Mouse (Mus musculus) MEL (cell line): ENCODE data around the gene Trank1.

Experiments used
- CTCF ChIP-seq, 3 experiments: IDR thresholded peaks in 2 of 3; conservative IDR thresholded peaks in 1 of 3; 2 replicates each; pipeline ENCODE4 v1.5.1; 2011 to 2012; ENCODE audit warnings: low read length in 3 of 3, low read depth in 2 of 3, mild to moderate bottlenecking in 2 of 3, improper control_type of control experiment in 1 of 3, inconsistent platforms in 1 of 3, mixed read lengths in 1 of 3, moderate library complexity in 1 of 3; ENCODE audit not compliant: control insufficient read depth in 1 of 3, insufficient read depth in 1 of 3, poor library complexity in 1 of 3, severe bottlenecking in 1 of 3
- POLR2A ChIP-seq, 2 experiments: IDR thresholded peaks; 2 replicates each; pipeline ENCODE4 v1.6.1; 2011 to 2012; ENCODE audit warnings: low read length in 2 of 2, mild to moderate bottlenecking in 2 of 2, control low read depth in 1 of 2, improper control_type of control experiment in 1 of 2, low read depth in 1 of 2, moderate library complexity in 1 of 2; ENCODE audit not compliant: control insufficient read depth in 1 of 2, insufficient read depth in 1 of 2, poor library complexity in 1 of 2

DNA sequence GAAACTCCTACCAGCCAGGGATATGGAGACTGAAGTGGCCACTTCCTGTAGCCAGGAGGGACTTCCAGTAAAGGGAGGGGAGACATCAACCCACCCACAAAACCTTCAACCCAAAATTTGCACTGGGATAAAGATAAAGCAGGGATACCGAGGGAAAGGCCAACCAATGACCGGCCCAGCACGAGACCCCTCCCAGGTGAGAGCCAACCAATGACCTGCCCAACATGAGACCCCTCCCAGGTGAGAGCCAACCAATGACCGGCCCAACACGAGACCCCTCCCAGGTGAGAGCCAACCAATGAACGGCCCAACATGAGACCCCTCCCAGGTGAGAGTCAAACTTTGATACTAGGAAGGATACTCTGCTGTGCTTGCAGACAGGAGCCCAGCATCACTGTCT, 16.6 kb upstream of the Trank1 start:
- no peak for TF ChIP-seq CTCF (IDR thresholded peaks at IDR 0.05 in 2 of 3, conservative IDR thresholded peaks at IDR 0.05 in 1 of 3; ENCODE audit: control insufficient read depth in 1 of 3, insufficient read depth in 1 of 3, low read depth in 2 of 3, low read length in 3 of 3, poor library complexity in 1 of 3, severe bottlenecking in 1 of 3)
- no peak for TF ChIP-seq POLR2A (IDR thresholded peaks at IDR 0.05; ENCODE audit: control insufficient read depth in 1 of 2, insufficient read depth in 1 of 2, low read depth in 1 of 2, low read length in 2 of 2, poor library complexity in 1 of 2)
